Mouse (Mus musculus) frontal cortex, adult (tissue): Measurements from ENCODE around the gene Phactr4.

ENCODE experiments used
- ATAC-seq: cut with Nextera tagmentation; 2 replicates; pipeline ENCODE4 v1.9.2; 2017; ENCODE audit warnings: mild to moderate bottlenecking, moderate library complexity, mixed read lengths; ENCODE audit not compliant: low TSS enrichment

Phactr4 gene

GRCm38 (mm10) chr4:132332880-132333279, 89.4 kb downstream of the Phactr4 start:
- ATAC-seq: no peak

- no peak for ATAC-seq
Observed at GRCm38 (mm10) chr4:132331960-132332359, 90.3 kb downstream of the Phactr4 start.

- ATAC-seq: no peak
Observed at GRCm38 (mm10) chr4:132329835-132330354, 92.4 kb downstream of the Phactr4 start.

- ATAC-seq: peak; percentile 98
Observed at GRCm38 (mm10) chr4:132329115-132329834, 93.0 kb downstream of the Phactr4 start, which contains the start of gene Trnau1ap. Trnau1ap (minus strand) TSS chr4:132329538.

- ATAC-seq: no peak
Observed at GRCm38 (mm10) chr4:132328391-132328982, 93.8 kb downstream of the Phactr4 start.

- no peak for ATAC-seq
Observed at GRCm38 (mm10) chr4:132326481-132326880, 95.8 kb downstream of the Phactr4 start.

- ATAC-seq: no peak
Observed at GRCm38 (mm10) chr4:132315711-132316110, 106.6 kb downstream of the Phactr4 start.

GRCm38 (mm10) chr4:132312627-132313026, 109.7 kb downstream of the Phactr4 start:
- ATAC-seq: no peak

GRCm38 (mm10) chr4:132311801-132312200, 110.5 kb downstream of the Phactr4 start:
- ATAC-seq: no peak

DNA sequence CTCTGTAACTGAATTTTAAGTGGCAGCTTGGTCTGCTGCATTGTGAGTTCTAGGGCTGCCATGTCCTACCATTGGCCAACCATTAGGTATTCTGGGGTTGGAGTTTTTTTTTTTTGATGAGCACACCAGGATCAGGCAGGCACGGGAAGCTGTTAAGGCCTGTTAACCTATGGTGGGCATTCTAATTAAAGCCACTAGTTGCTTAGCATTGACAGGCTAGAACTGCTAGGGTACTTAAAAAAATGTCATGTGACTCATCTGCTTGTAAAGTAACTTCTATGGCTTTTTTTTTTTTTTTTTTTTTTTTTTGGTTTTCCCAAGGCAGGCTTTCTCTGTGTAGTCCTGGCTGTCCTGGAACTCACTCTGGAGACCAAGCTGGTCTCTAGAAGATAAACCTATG, 111.1 kb downstream of the Phactr4 start:
- ATAC-seq: no peak

GRCm38 (mm10) chr4:132309849-132310472, 112.3 kb downstream of the Phactr4 start:
- no peak for ATAC-seq

DNA sequence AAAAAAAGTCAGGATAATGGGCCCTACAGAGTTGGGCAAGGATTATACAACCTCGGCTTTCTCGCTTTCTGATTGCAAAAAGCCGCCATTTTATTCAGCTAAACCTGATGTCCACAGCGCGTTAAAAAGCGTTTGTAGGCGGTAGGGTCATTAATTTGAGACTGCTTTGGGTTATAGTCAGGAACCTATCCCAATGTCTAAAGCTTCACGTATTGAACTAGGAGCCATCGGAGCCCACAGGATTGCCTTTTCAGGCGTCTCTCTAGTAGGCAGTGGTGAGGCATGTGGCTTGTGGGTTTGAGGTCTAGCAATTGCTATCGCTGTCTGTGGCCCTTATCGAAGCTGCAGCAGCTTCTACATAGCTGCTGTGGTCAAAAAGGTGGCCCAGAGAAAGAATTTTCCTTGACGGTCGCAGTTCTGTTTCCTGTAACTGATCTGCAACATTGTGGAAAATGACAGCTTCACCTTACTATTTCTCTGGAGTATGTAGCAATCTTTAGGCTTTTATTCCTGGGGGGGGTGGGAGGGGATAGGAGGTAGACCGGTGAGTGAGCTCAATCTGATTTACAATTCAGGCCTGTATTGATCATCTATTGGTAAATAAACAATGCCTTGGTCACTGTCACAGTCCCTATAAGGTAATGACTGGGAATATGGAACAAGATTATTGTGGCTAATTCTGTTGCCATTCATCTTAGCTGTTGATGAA, 113.0 kb downstream of the Phactr4 start:
- peak; percentile 24; the same call in 1 of the 2 replicates for ATAC-seq

- peak; percentile 94 for ATAC-seq
Observed at GRCm38 (mm10) chr4:132308437-132309139, 113.7 kb downstream of the Phactr4 start.

DNA sequence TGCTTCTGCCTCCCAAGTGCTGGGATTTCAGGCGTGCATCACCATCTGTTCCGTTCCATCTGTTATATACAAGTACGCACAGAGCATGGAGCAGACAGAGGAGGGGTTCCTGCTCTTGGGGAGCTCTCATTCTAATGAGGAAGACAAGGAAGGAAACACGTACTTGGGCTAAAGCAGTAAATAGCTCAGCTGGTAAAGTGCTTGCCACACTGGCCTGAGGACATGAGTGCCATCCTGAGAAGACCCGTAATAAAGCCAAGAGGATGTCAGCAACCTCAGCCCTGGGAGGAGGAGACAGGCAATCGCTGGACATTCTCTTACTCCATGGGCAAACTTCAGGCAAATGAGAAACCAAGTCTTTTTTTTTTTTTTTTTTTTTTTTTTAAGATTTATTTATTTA, 116.3 kb downstream of the Phactr4 start:
- no peak for ATAC-seq
